Mouse (Mus musculus) lung, embryonic 14.5 days (tissue): ENCODE results near the gene Prune2. TPM values are rescaled to one million over a fixed set of nuclear protein-coding genes. Genes with fewer than 3 reads are reported as not detected.

ENCODE experiments used
- ATAC-seq: fragments of 200-750 bp; cut with Nextera tagmentation; 2 replicates; pipeline ENCODE4 v1.8.0; 2017; ENCODE audit warnings: mild to moderate bottlenecking, moderate TSS enrichment, moderate library complexity; ENCODE audit not compliant: insufficient read depth
- DNase-seq: peaks from one replicate; pipeline ENCODE4 v3.0.0-alpha.2; 2015
- H3K27ac ChIP-seq: fragments of 300-500 bp; sonication (generic); 2 replicates; pipeline ENCODE4 v1.5.1; 2014; ENCODE audit warnings: low read depth, mild to moderate bottlenecking, moderate library complexity
- H3K27me3 ChIP-seq: fragments of 300-500 bp; sonication (generic); 2 replicates; pipeline ENCODE4 v1.6.1; 2014; ENCODE audit warnings: low read length, control low read depth; ENCODE audit not compliant: insufficient read depth
- H3K36me3 ChIP-seq: fragments of 300-500 bp; sonication (generic); 2 replicates; pipeline ENCODE4 v1.6.1; 2014; ENCODE audit warnings: control low read depth; ENCODE audit not compliant: insufficient read depth
- H3K4me1 ChIP-seq: fragments of 300-500 bp; sonication (generic); 2 replicates; pipeline ENCODE4 v1.6.1; 2014; ENCODE audit warnings: antibody characterized with exemption, control low read depth; ENCODE audit not compliant: insufficient read depth
- H3K4me2 ChIP-seq: fragments of 300-500 bp; sonication (generic); 2 replicates; pipeline ENCODE4 v1.6.1; 2014; ENCODE audit warnings: mild to moderate bottlenecking
- H3K4me3 ChIP-seq: fragments of 300-500 bp; sonication (generic); 2 replicates; pipeline ENCODE4 v1.5.1; 2014; ENCODE audit warnings: low read depth, low read length
- H3K9ac ChIP-seq: fragments of 300-500 bp; sonication (generic); 2 replicates; pipeline ENCODE4 v1.6.1; 2014
- H3K9me3 ChIP-seq: fragments of 300-500 bp; sonication (generic); 2 replicates; pipeline ENCODE4 v1.6.1; 2016; ENCODE audit warnings: low read depth, low read length, control low read depth
- CTCF ChIP-seq: IDR thresholded peaks from 2 replicates; pipeline ENCODE4 v1.5.1; 2016; ENCODE audit warnings: antibody characterized with exemption, low read depth
- WGBS: fragments of 180-500 bp; shearing (Covaris S2); extraction: QIAGEN DNeasy Blood & Tissue Kit; methylation state at CpG from one replicate; pipeline ENCODE4 v1.1.7; 2014; 5-methylcytosine and 5-hydroxymethylcytosine counted together
- polyA plus RNA-seq: library from polyadenylated mRNA; unstranded; fragments of >200 nt; fragmentation: Nextera tagmentation; extraction: Ambion mirVana; gene quantifications from 2 replicates; pipeline ENCODE4 v1.2.1, GENCODE M21; 2014

Prune2 gene
- polyA plus RNA-seq, 1 experiment from 2014 or later: 1.4 TPM

- no peak for TF ChIP-seq CTCF
- ATAC-seq (no peak), DNase-seq (no peak)
- Histone ChIP-seq H3K36me3 (no peaks in the 10 kb centered on the region), H3K4me3 (no peak overlapping the region), H3K27ac (no peak overlapping the region), H3K27me3 (no peaks in the 10 kb centered on the region), H3K9me3 (no peaks in the 10 kb centered on the region), H3K4me2 (no peak overlapping the region), H3K9ac (no peak overlapping the region), H3K4me1 (no peaks in the 10 kb centered on the region)
- 80% methylated on average over 4 of the region's 4 CpGs for WGBS
These were observed 68.8 kb downstream of the Prune2 start for GRCm38 (mm10) chr19:17024748-17025147.

GRCm38 (mm10) chr19:17030276-17030675, 74.4 kb downstream of the Prune2 start:
- ATAC-seq (peak; percentile 38; the same call in 1 of the 2 replicates), DNase-seq (peak; percentile 79)
- Histone ChIP-seq H3K4me2 (no peak overlapping the region), H3K4me1 (no peaks in the 10 kb centered on the region), H3K27me3 (no peaks in the 10 kb centered on the region), H3K9me3 (no peaks in the 10 kb centered on the region), H3K27ac (no peak overlapping the region), H3K9ac (no peak overlapping the region), H3K36me3 (no peaks in the 10 kb centered on the region), H3K4me3 (no peak overlapping the region)
- 1% methylated on average over 3 of the region's 3 CpGs for WGBS
- peak; percentile 93 for TF ChIP-seq CTCF

- H3K4me3 ChIP-seq: no peak overlapping the region
- H3K9me3 ChIP-seq: no peaks in the 10 kb centered on the region
- no peaks in the 10 kb centered on the region for H3K27me3 ChIP-seq
- H3K36me3 ChIP-seq: no peaks in the 10 kb centered on the region
- TF ChIP-seq CTCF: no peak
- no peak overlapping the region for H3K9ac ChIP-seq
- DNase-seq (no peak), ATAC-seq (no peak)
- WGBS: 55% methylated on average over 3 of the region's 3 CpGs
- no peak overlapping the region for H3K27ac ChIP-seq
- no peaks in the 10 kb centered on the region for H3K4me1 ChIP-seq
- no peak overlapping the region for H3K4me2 ChIP-seq
These were observed 76.4 kb downstream of the Prune2 start for GRCm38 (mm10) chr19:17032314-17032713.

GRCm38 (mm10) chr19:17046961-17047360, 91.0 kb downstream of the Prune2 start:
- Histone ChIP-seq H3K4me3 (no peak overlapping the region), H3K36me3 (no peaks in the 10 kb centered on the region), H3K27me3 (no peaks in the 10 kb centered on the region), H3K4me2 (no peak overlapping the region), H3K9me3 (no peaks in the 10 kb centered on the region), H3K9ac (no peak overlapping the region), H3K4me1 (no peaks in the 10 kb centered on the region), H3K27ac (no peak overlapping the region)
- WGBS: 70% methylated on average over 4 of the region's 4 CpGs
- no peak for DNase-seq
- no peak for TF ChIP-seq CTCF
- ATAC-seq: no peak

GRCm38 (mm10) chr19:17055892-17056291, 100.0 kb downstream of the Prune2 start:
- Histone ChIP-seq H3K27me3 (no peaks in the 10 kb centered on the region), H3K4me2 (no peak overlapping the region), H3K4me1 (no peaks in the 10 kb centered on the region), H3K4me3 (no peak overlapping the region), H3K9me3 (no peaks in the 10 kb centered on the region), H3K36me3 (no peaks in the 10 kb centered on the region), H3K27ac (no peak overlapping the region), H3K9ac (no peak overlapping the region)
- DNase-seq: no peak
- 48% methylated on average over 3 of the region's 3 CpGs for WGBS
- ATAC-seq: no peak
- TF ChIP-seq CTCF: no peak

- Histone ChIP-seq H3K4me2 (no peak overlapping the region), H3K9me3 (no peaks in the 10 kb centered on the region), H3K36me3 (no peaks in the 10 kb centered on the region), H3K4me3 (no peak overlapping the region), H3K27me3 (no peaks in the 10 kb centered on the region), H3K9ac (no peak overlapping the region), H3K4me1 (no peaks in the 10 kb centered on the region), H3K27ac (no peak overlapping the region)
- no peak for ATAC-seq
- 87% methylated on average over 5 of the region's 5 CpGs for WGBS
- TF ChIP-seq CTCF: no peak
- DNase-seq: no peak
These were observed 104.2 kb downstream of the Prune2 start for GRCm38 (mm10) chr19:17060106-17060505.

GRCm38 (mm10) chr19:17064421-17064820, 108.5 kb downstream of the Prune2 start:
- ATAC-seq (no peak), DNase-seq (no peak)
- no peak overlapping the region for H3K4me2 ChIP-seq
- no peaks in the 10 kb centered on the region for H3K27me3 ChIP-seq
- H3K27ac ChIP-seq: no peak overlapping the region
- no peaks in the 10 kb centered on the region for H3K36me3 ChIP-seq
- H3K4me1 ChIP-seq: no peaks in the 10 kb centered on the region
- H3K9me3 ChIP-seq: no peaks in the 10 kb centered on the region
- TF ChIP-seq CTCF: no peak
- no peak overlapping the region for H3K9ac ChIP-seq
- no peak overlapping the region for H3K4me3 ChIP-seq

- no peak overlapping the region for H3K4me2 ChIP-seq
- no peaks in the 10 kb centered on the region for H3K4me1 ChIP-seq
- H3K9ac ChIP-seq: no peak overlapping the region
- TF ChIP-seq CTCF: no peak
- ATAC-seq (no peak), DNase-seq (no peak)
- WGBS: 81% methylated on average over 7 of the region's 7 CpGs
- no peak overlapping the region for H3K4me3 ChIP-seq
- no peak overlapping the region for H3K27ac ChIP-seq
- H3K9me3 ChIP-seq: no peaks in the 10 kb centered on the region
- no peaks in the 10 kb centered on the region for H3K27me3 ChIP-seq
- H3K36me3 ChIP-seq: no peaks in the 10 kb centered on the region
These were observed 113.1 kb downstream of the Prune2 start for GRCm38 (mm10) chr19:17069067-17069466.
